Mouse (Mus musculus): ENCODE data around the gene Gm9789. TPM values are rescaled to one million over a fixed set of nuclear protein-coding genes. Genes with fewer than 3 reads are reported as not detected.

Gene Gm9789
- polyA plus RNA-seq (2014; fragmentation: Illumina TruSeq; extraction: RNeasy Lipid Tissue Mini Kit (QIAGEN cat#74804); ENCODE audit: low read depth, low replicate concordance) = not detected

GRCm38 (mm10) chr16:89157652-89158051 lies at the start of gene Gm9789:
Gm9789 (plus strand) TSS chr16:89157952.

GRCm38 (mm10) chr16:89140551-89140950 lies 17.2 kb upstream of the Gm9789 start, which contains the start of gene Gm6358:
Gm6358 (plus strand) TSS chr16:89140851.

GRCm38 (mm10) chr16:89150786-89151185 lies 7.0 kb upstream of the Gm9789 start, which contains the start of gene Gm10061:
Gm10061 (plus strand) TSS chr16:89151086.

GRCm38 (mm10) chr16:89169190-89169589 lies 11.4 kb downstream of the Gm9789 start, which contains the start of gene Gm7735:
Gm7735 (plus strand) TSS chr16:89169490.

GRCm38 (mm10) chr16:89174435-89174834 lies 16.7 kb downstream of the Gm9789 start, which contains the start of gene 1110057P08Rik:
1110057P08Rik (plus strand) TSS chr16:89174735.

GRCm38 (mm10) chr16:89205561-89205960 lies 47.8 kb downstream of the Gm9789 start, which contains the start of gene Krtap20-2:
Krtap20-2 (plus strand) TSS chr16:89205861.

Other genes with a start within 250 kb of the Gm9789 start
- gene Krtap19-9b, start 225.7 kb upstream of the Gm9789 start, polyA plus RNA-seq (2014; fragmentation: Illumina TruSeq; extraction: RNeasy Lipid Tissue Mini Kit (QIAGEN cat#74804); ENCODE audit: low read depth, low replicate concordance) = not detected
- not detected for gene Krtap16-3, start 195.1 kb upstream of the Gm9789 start, polyA plus RNA-seq (2014; fragmentation: Illumina TruSeq; extraction: RNeasy Lipid Tissue Mini Kit (QIAGEN cat#74804); ENCODE audit: low read depth, low replicate concordance)
- not detected for gene Krtap22-2, start 147.2 kb upstream of the Gm9789 start, polyA plus RNA-seq (2014; fragmentation: Illumina TruSeq; extraction: RNeasy Lipid Tissue Mini Kit (QIAGEN cat#74804); ENCODE audit: low read depth, low replicate concordance)
- not detected for gene Gm10229, start 142.7 kb upstream of the Gm9789 start, polyA plus RNA-seq (2014; fragmentation: Illumina TruSeq; extraction: RNeasy Lipid Tissue Mini Kit (QIAGEN cat#74804); ENCODE audit: low read depth, low replicate concordance)
- not detected for gene Krtap6-1, start 126.3 kb upstream of the Gm9789 start, polyA plus RNA-seq (2014; fragmentation: Illumina TruSeq; extraction: RNeasy Lipid Tissue Mini Kit (QIAGEN cat#74804); ENCODE audit: low read depth, low replicate concordance)
- not detected for gene Gm10228, start 116.5 kb upstream of the Gm9789 start, polyA plus RNA-seq (2014; fragmentation: Illumina TruSeq; extraction: RNeasy Lipid Tissue Mini Kit (QIAGEN cat#74804); ENCODE audit: low read depth, low replicate concordance)
- not detected for gene Krtap6-5, start 110.1 kb upstream of the Gm9789 start, polyA plus RNA-seq (2014; fragmentation: Illumina TruSeq; extraction: RNeasy Lipid Tissue Mini Kit (QIAGEN cat#74804); ENCODE audit: low read depth, low replicate concordance)
- gene 1110025L11Rik, start 94.0 kb upstream of the Gm9789 start, polyA plus RNA-seq (2014; fragmentation: Illumina TruSeq; extraction: RNeasy Lipid Tissue Mini Kit (QIAGEN cat#74804); ENCODE audit: low read depth, low replicate concordance) = not detected
- not detected for gene Krtap6-3, start 73.9 kb upstream of the Gm9789 start, polyA plus RNA-seq (2014; fragmentation: Illumina TruSeq; extraction: RNeasy Lipid Tissue Mini Kit (QIAGEN cat#74804); ENCODE audit: low read depth, low replicate concordance)
- gene Gm6358, start 17.1 kb upstream of the Gm9789 start, polyA plus RNA-seq (2014; fragmentation: Illumina TruSeq; extraction: RNeasy Lipid Tissue Mini Kit (QIAGEN cat#74804); ENCODE audit: low read depth, low replicate concordance) = not detected
- not detected for gene Gm10061, start 6.9 kb upstream of the Gm9789 start, polyA plus RNA-seq (2014; fragmentation: Illumina TruSeq; extraction: RNeasy Lipid Tissue Mini Kit (QIAGEN cat#74804); ENCODE audit: low read depth, low replicate concordance)
- gene Gm7735, start 11.5 kb downstream of the Gm9789 start, polyA plus RNA-seq (2014; fragmentation: Illumina TruSeq; extraction: RNeasy Lipid Tissue Mini Kit (QIAGEN cat#74804); ENCODE audit: low read depth, low replicate concordance) = not detected
- not detected for gene 1110057P08Rik, start 16.8 kb downstream of the Gm9789 start, polyA plus RNA-seq (2014; fragmentation: Illumina TruSeq; extraction: RNeasy Lipid Tissue Mini Kit (QIAGEN cat#74804); ENCODE audit: low read depth, low replicate concordance)
- not detected for gene Krtap20-2, start 47.9 kb downstream of the Gm9789 start, polyA plus RNA-seq (2014; fragmentation: Illumina TruSeq; extraction: RNeasy Lipid Tissue Mini Kit (QIAGEN cat#74804); ENCODE audit: low read depth, low replicate concordance)
- gene Krtap21-1, start 245.9 kb downstream of the Gm9789 start, polyA plus RNA-seq (2014; fragmentation: Illumina TruSeq; extraction: RNeasy Lipid Tissue Mini Kit (QIAGEN cat#74804); ENCODE audit: low read depth, low replicate concordance) = not detected

Data from sigmoid colon, adult 10 weeks (tissue).